Mouse (Mus musculus) embryonic fibroblast, embryonic 13.5 days (primary cell): Measurements from ENCODE around the gene Hemgn.

Experiments used
- CTCF ChIP-seq: IDR thresholded peaks from 2 replicates; pipeline ENCODE4 v1.5.1; 2011; ENCODE audit warnings: mild to moderate bottlenecking, control low read depth, low read length, moderate library complexity, borderline replicate concordance; ENCODE audit not compliant: insufficient read depth
- POLR2A ChIP-seq: IDR thresholded peaks from 2 replicates; pipeline ENCODE4 v1.6.1; 2011; ENCODE audit warnings: low read depth, mild to moderate bottlenecking, control low read depth, low read length, moderate library complexity

DNA sequence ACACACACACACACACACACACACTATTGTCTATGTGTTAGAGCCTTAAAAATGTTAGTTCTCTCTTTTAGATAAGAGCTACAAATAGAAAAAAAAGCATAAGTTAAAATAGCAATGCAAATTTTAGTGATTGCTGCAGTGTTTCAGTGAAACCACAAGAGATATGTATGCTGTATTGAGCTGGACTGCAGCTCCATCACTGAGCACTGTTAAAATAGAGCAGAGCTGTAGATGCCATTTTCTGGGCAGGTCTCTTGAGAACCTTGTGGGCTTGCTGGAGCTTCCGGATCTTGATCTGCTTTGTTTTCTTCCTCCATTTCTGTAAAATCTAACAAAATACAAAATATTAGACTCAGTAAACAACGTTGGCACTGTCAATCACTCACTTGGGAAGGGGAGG, 18.9 kb downstream of the Hemgn start:
- TF ChIP-seq CTCF (no peak), POLR2A (no peak)
